Mouse (Mus musculus): ENCODE results near the gene Ly6c1.
"Not testable (repeated sequence)": the region's sequence is repeated elsewhere in the genome, so short reads cannot be mapped to it uniquely, and the experiment has no call there.

DNA sequence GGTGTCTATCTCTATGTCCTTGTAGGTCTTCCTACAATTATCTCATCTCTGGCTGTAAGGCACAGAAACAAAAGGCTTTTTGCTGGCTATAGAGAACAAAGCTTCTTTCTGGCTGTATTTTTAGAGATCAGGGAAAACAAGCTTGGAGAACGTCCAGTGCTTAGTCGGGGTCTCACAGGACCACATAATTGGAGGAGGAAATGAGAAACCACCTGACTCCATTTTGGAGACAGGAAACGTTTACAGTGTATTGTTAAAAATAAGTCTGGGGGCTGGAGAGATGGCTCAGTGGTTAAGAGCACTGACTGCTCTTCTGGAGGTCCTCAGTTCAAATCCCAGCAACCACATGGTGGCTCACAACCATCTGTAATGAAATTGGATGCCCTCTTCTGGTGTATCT is 6.8 kb upstream of the Ly6c1 start:
- TF ChIP-seq CTCF (IDR thresholded peaks at IDR 0.05; ENCODE audit: borderline replicate concordance, insufficient read depth, low read depth, low read length); POLR2A (IDR thresholded peaks at IDR 0.05; ENCODE audit: borderline replicate concordance, insufficient read depth, low read length): not testable (repeated sequence)

All from cerebellum, adult 2 months (tissue).